Mouse (Mus musculus) cerebellum, adult 9-10 months (tissue): Measurements from ENCODE around the gene Slc25a22.

ENCODE experiments used
- DNase-seq: peaks from one replicate; pipeline ENCODE4 v3.0.0; 2022

Gene Slc25a22

GRCm38 (mm10) chr7:141471236-141471635 lies 33.5 kb upstream of the Slc25a22 start:
- DNase-seq, result no peak

- no peak for DNase-seq
These were observed 32.9 kb upstream of the Slc25a22 start for GRCm38 (mm10) chr7:141470637-141470944.

- DNase-seq, result no peak
These were observed 32.4 kb upstream of the Slc25a22 start for GRCm38 (mm10) chr7:141469901-141470636.

- DNase-seq, result no peak
These were observed 31.7 kb upstream of the Slc25a22 start for GRCm38 (mm10) chr7:141469352-141469751.

- DNase-seq, result no peak
These were observed 31.0 kb upstream of the Slc25a22 start for GRCm38 (mm10) chr7:141468522-141469211.

- no peak for DNase-seq
These were observed 30.5 kb upstream of the Slc25a22 start for GRCm38 (mm10) chr7:141468164-141468521.

GRCm38 (mm10) chr7:141467230-141468030 lies 29.7 kb upstream of the Slc25a22 start, which contains the start of gene Cd151:
Gene Cd151, plus strand, starts transcription at chr7:141467392.
- no peak for DNase-seq

- no peak for DNase-seq
These were observed 29.0 kb upstream of the Slc25a22 start for GRCm38 (mm10) chr7:141466607-141467148.

GRCm38 (mm10) chr7:141466045-141466394 lies 28.3 kb upstream of the Slc25a22 start:
- DNase-seq, result no peak

GRCm38 (mm10) chr7:141465388-141466044 lies 27.8 kb upstream of the Slc25a22 start:
- DNase-seq, result no peak

GRCm38 (mm10) chr7:141464603-141465201 lies 27.0 kb upstream of the Slc25a22 start:
- DNase-seq, result no peak

GRCm38 (mm10) chr7:141463824-141464602 lies 26.3 kb upstream of the Slc25a22 start:
- DNase-seq, result no peak

- DNase-seq, result no peak
These were observed 24.7 kb upstream of the Slc25a22 start for GRCm38 (mm10) chr7:141462333-141462821.

- no peak for DNase-seq
These were observed 24.0 kb upstream of the Slc25a22 start for GRCm38 (mm10) chr7:141461521-141462332.

GRCm38 (mm10) chr7:141460391-141461113 lies 22.9 kb upstream of the Slc25a22 start, which contains the start of gene Cracr2b:
Gene Cracr2b, plus strand, starts transcription at chr7:141461094.
- no peak for DNase-seq

GRCm38 (mm10) chr7:141460001-141460390 lies 22.3 kb upstream of the Slc25a22 start:
- no peak for DNase-seq

- DNase-seq, result peak; percentile 88
These were observed 21.6 kb upstream of the Slc25a22 start for GRCm38 (mm10) chr7:141459301-141459711.

- no peak for DNase-seq
These were observed 21.0 kb upstream of the Slc25a22 start for GRCm38 (mm10) chr7:141458661-141459060.

GRCm38 (mm10) chr7:141457986-141458660 lies 20.4 kb upstream of the Slc25a22 start:
- peak; percentile 77 for DNase-seq
